Mouse (Mus musculus): ENCODE measurements around the gene Nrbp1. TPM values are rescaled to one million over a fixed set of nuclear protein-coding genes. Genes with fewer than 3 reads are reported as not detected.

The Nrbp1 gene
- polyA plus RNA-seq, 1 experiment from 2014 or later = 178 TPM

- Histone ChIP-seq H3K4me2 (replicated peaks) (no peak overlapping the region), H3K4me1 (peaks cover 13% of the 10 kb centered on the region), H3K27ac (replicated peaks) (no peak overlapping the region), H3K4me3 (replicated peaks) (no peak overlapping the region), H3K36me3 (peaks cover 8% of the 10 kb centered on the region; the same call in 1 of the 2 replicates), H3K9ac (no peak overlapping the region), H3K9me3 (replicated peaks) (no peaks in the 10 kb centered on the region), H3K27me3 (no peaks in the 10 kb centered on the region)
- WGBS = 76% methylated on average over 3 of the region's 3 CpGs
- no peak for ATAC-seq (ENCODE audit: insufficient number of reproducible peaks, low FRiP score, low TSS enrichment, low read depth)
These were observed 57.3 kb downstream of the Nrbp1 start for GRCm38 (mm10) chr5:31297981-31298380.

- Histone ChIP-seq H3K4me2 (replicated peaks) (no peak overlapping the region), H3K4me1 (peaks cover 13% of the 10 kb centered on the region), H3K27ac (replicated peaks) (no peak overlapping the region), H3K9ac (no peak overlapping the region), H3K27me3 (no peaks in the 10 kb centered on the region), H3K36me3 (peaks cover 3% of the 10 kb centered on the region; the same call in 1 of the 2 replicates), H3K9me3 (replicated peaks) (no peaks in the 10 kb centered on the region), H3K4me3 (replicated peaks) (no peak overlapping the region)
- 44% methylated on average over 2 of the region's 2 CpGs for WGBS
- ATAC-seq (ENCODE audit: insufficient number of reproducible peaks, low FRiP score, low TSS enrichment, low read depth) = no peak
These were observed 57.8 kb downstream of the Nrbp1 start for GRCm38 (mm10) chr5:31298486-31298885.

Other genes with a start within 250 kb of the Nrbp1 start
- gene Atraid, start 192.6 kb upstream of the Nrbp1 start, polyA plus RNA-seq (2015; fragmentation: Nextera tagmentation; extraction: Ambion mirVana) = 173 and 174 TPM in 2 replicates
- gene Slc5a6, start 191.9 kb upstream of the Nrbp1 start, polyA plus RNA-seq (2015; fragmentation: Nextera tagmentation; extraction: Ambion mirVana) = 10.8 and 12.0 TPM in 2 replicates
- 23.5 and 26.4 TPM in 2 replicates for gene Cad, start 186.1 kb upstream of the Nrbp1 start, polyA plus RNA-seq (2015; fragmentation: Nextera tagmentation; extraction: Ambion mirVana)
- gene Dnajc5g, start 134.6 kb upstream of the Nrbp1 start, polyA plus RNA-seq (2015; fragmentation: Nextera tagmentation; extraction: Ambion mirVana) = not detected in 2 replicates
- 0.60 and 0.92 TPM in 2 replicates for gene Slc30a3, start 132.6 kb upstream of the Nrbp1 start, polyA plus RNA-seq (2015; fragmentation: Nextera tagmentation; extraction: Ambion mirVana)
- 10.2 and 13.7 TPM in 2 replicates for gene Trim54, start 124.2 kb upstream of the Nrbp1 start, polyA plus RNA-seq (2015; fragmentation: Nextera tagmentation; extraction: Ambion mirVana)
- not detected in 2 replicates for gene Ucn, start 102.0 kb upstream of the Nrbp1 start, polyA plus RNA-seq (2015; fragmentation: Nextera tagmentation; extraction: Ambion mirVana)
- gene Mpv17, start 86.6 kb upstream of the Nrbp1 start, polyA plus RNA-seq (2015; fragmentation: Nextera tagmentation; extraction: Ambion mirVana) = 67.3 and 73.4 TPM in 2 replicates
- gene Gm29609, start 61.0 kb upstream of the Nrbp1 start, polyA plus RNA-seq (2015; fragmentation: Nextera tagmentation; extraction: Ambion mirVana) = 1.1 and 3.0 TPM in 2 replicates
- 69.0 and 71.5 TPM in 2 replicates for gene Gtf3c2, start 60.7 kb upstream of the Nrbp1 start, polyA plus RNA-seq (2015; fragmentation: Nextera tagmentation; extraction: Ambion mirVana)
- 138 and 150 TPM in 2 replicates for gene Snx17, start 47.6 kb upstream of the Nrbp1 start, polyA plus RNA-seq (2015; fragmentation: Nextera tagmentation; extraction: Ambion mirVana)
- gene Eif2b4, start 47.4 kb upstream of the Nrbp1 start, polyA plus RNA-seq (2015; fragmentation: Nextera tagmentation; extraction: Ambion mirVana) = 74.4 and 74.7 TPM in 2 replicates
- gene Zfp513, start 38.6 kb upstream of the Nrbp1 start, polyA plus RNA-seq (2015; fragmentation: Nextera tagmentation; extraction: Ambion mirVana) = 12.2 and 12.5 TPM in 2 replicates
- gene Ppm1g, start 20.2 kb upstream of the Nrbp1 start, polyA plus RNA-seq (2015; fragmentation: Nextera tagmentation; extraction: Ambion mirVana) = 113 and 115 TPM in 2 replicates
- 0.99 TPM in 1 of 2 replicates, not detected in the other for gene Gm9970, start 368 bp downstream of the Nrbp1 start, polyA plus RNA-seq (2015; fragmentation: Nextera tagmentation; extraction: Ambion mirVana)
- 21.8 and 23.5 TPM in 2 replicates for gene Krtcap3, start 10.8 kb downstream of the Nrbp1 start, polyA plus RNA-seq (2015; fragmentation: Nextera tagmentation; extraction: Ambion mirVana)
- 39.4 and 39.5 TPM in 2 replicates for gene Ift172, start 50.3 kb downstream of the Nrbp1 start, polyA plus RNA-seq (2015; fragmentation: Nextera tagmentation; extraction: Ambion mirVana)
- 85.5 and 89.8 TPM in 2 replicates for gene Fndc4, start 55.2 kb downstream of the Nrbp1 start, polyA plus RNA-seq (2015; fragmentation: Nextera tagmentation; extraction: Ambion mirVana)
- 0.15 and 0.30 TPM in 2 replicates for gene Gckr, start 56.6 kb downstream of the Nrbp1 start, polyA plus RNA-seq (2015; fragmentation: Nextera tagmentation; extraction: Ambion mirVana)
- gene Zfp512, start 211.6 kb downstream of the Nrbp1 start, polyA plus RNA-seq (2015; fragmentation: Nextera tagmentation; extraction: Ambion mirVana) = 50.0 and 51.9 TPM in 2 replicates
- 0.15 TPM in 1 of 2 replicates, not detected in the other for gene 4930548H24Rik, start 244.9 kb downstream of the Nrbp1 start, polyA plus RNA-seq (2015; fragmentation: Nextera tagmentation; extraction: Ambion mirVana)